Mouse (Mus musculus): Measurements from ENCODE around the gene Atxn1.

Atxn1 gene

GRCm38 (mm10) chr13:45816670-45817069 is 148.1 kb downstream of the Atxn1 start:
- no peak for DNase-seq

GRCm38 (mm10) chr13:45809777-45810410 is 154.9 kb downstream of the Atxn1 start:
- DNase-seq, result no peak

DNA sequence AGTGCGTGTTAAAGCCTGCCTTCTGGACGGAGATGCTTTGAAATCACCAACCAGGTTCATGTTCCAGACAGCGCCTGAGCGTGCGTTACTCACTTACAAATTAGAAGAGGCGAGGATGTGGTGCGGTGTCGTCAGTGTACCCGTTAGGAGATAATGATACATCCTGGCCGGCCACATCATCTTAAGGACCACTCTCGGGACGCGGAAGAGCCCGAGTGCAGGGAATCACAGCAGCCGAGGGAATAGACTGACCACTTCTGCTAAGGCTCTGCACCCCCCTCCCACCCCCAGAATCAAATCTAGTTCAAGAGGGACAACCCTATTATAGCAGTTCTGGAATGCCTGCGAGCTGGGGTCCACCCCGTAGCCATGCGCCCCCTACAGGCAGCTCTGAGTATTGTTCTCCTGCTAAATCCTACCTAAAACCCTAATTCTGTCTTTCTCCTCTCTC is 157.2 kb downstream of the Atxn1 start:
- DNase-seq, result peak; percentile 38

DNA sequence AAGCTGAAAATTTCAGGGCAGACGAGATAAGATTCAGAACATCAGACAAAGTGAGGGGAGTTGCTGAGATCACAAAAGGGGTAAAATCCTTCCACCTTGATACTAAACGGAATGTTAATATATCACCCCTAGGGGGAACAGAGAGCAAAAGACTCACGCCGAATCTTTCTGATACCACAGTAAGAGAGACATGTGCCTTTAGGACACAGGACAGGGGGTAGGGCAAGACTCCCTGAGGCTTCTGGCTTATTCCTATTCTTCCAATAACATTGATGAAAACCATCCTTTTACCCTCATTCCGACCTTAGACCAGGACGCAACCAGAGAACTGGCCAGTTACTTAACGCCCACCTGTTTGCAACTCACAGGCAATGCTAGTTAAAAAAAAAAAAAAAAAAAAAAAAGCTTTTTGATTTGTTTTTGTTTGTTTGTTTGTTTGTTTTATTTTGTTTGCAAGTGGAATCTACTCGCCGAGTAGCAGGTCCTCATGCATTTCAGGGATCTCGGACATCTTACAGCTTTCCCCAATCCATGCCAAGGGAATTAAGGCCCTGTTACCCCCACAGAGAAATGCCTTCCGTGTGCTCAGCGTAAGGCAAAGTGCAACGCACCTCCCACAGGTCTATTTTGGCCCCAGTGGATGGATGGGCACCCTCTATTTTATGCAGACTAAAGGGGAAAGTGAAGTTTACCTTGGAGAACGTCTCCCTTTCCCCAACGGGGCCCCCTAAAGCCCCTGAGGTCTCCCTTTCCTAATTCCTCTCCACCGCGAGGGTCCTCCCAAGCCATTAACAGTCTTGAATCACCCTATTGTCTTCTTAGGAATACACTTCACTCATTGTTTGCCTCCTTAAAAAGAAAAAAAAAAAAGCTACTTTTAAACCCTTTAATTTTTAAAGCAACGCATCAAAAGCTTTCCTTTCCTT is 157.9 kb downstream of the Atxn1 start:
- DNase-seq, result no peak

GRCm38 (mm10) chr13:45805915-45806599 is 158.8 kb downstream of the Atxn1 start:
- DNase-seq, result no peak

DNA sequence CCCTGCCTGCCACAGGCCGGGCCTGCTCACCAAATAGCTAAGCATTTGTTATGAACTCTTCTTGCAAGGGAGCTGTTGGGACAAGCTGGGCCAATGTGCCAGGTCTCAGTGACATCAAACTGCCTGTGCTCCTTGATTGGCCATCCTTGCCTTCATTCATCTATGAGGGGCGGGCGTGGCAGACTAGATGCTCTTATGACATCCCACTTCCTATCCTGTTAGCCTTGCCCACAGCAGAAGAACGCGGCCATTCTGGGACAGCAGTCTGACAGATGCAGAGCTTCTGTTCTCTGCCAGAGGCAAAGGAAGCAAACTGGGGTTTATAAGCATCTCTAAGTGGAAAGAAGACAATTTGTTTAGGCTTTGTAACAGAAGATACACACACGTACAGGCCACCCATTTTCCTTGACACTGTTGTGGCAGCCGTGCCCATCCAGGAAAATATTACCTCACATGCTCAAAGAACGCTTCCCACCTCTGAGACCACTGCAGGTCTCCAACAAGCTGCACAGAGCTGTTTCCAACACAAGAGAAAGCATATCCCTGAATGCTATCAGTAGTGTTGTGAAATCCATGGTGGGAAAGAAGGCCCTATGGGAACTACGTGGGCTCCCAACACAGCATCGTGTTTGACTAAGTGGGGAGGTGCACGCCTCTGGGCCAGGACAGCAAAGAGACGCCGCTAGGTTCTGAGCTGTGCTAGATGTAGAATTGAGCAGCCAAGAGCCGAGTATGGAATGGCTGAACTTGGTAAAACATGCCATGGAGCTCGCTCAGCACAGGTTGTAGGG is 162.0 kb downstream of the Atxn1 start:
- no peak for DNase-seq

DNA sequence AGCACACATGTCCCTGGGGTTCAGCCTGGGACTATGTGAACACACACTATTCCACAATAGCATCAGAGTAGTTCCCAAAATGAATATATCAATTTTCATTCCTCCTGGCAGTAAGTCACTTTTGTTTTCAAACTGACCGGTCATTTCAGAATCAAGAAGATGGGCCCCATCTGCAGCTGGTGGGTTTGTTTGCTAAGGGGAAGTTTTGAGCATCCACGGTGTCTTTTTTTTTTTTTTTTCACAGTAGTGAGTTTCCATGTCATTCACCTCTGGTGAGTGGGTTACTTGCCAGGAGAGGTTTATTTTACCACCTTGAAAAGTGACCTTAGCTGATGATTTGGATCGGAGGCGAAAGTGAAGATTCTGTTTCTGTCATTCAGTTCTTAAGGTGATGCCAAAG is 166.6 kb downstream of the Atxn1 start:
- DNase-seq, result no peak

GRCm38 (mm10) chr13:45797696-45798095 is 167.1 kb downstream of the Atxn1 start:
- DNase-seq, result no peak

GRCm38 (mm10) chr13:45796286-45796685 is 168.5 kb downstream of the Atxn1 start:
- DNase-seq, result no peak

DNA sequence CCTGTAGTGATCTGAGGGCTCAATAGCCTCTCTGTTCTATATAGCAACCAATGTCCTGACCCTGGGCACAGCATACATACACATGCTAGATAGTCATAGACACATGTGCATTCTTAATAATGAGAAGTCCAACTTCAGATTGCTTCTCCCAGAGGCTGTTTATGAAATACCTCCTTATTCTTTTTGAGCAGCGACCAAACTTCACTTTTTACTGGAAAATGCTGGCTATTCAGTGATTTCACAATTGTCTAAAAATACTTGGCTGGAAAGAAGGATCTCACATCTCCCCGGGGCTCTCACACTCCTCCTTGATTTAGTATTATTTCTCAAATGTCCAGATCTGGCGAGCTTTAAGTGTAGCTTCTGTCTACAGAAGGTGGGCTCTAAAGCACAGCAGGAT is 171.0 kb downstream of the Atxn1 start:
- no peak for DNase-seq

DNA sequence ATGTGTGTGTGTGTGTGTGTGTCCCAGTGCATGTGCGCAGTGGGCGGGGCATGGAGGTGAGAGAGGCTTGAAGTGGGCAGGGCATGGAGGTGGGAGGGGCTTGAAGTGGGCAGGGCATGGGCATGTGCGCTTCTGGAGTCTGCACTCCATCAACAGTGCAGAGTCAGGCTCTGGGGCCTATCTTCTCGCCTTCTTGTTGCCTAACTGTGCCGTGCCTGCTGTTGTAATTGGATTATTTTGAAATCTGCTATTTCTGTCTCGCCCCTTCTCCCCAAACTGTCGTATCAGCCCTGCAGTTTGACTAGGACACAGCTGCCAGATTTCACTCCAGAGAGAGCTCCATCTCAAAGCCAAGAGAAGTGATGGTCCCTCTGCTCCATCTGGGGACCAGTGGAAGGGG is 178.4 kb downstream of the Atxn1 start:
- no peak for DNase-seq

GRCm38 (mm10) chr13:45783681-45784080 is 181.1 kb downstream of the Atxn1 start:
- DNase-seq, result no peak

DNA sequence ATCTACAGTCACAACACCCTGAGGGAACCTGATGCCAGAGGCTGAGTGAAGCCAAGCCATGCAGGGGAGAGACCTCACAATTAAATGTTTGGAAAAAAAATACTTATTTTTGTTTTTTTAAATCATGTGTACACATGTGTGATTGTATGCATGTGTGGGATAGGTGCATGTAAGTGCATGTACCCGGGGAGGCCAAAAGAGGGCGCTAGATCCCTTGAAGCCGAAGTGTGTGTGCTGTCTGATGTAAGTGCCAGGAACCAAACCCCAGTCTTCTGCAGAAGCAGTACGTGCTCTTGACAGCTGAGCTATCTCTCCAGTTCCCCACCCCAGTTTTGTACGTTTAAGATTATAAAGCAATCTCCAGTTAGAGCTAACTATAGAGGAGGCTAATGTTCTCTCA is 186.1 kb downstream of the Atxn1 start:
- no peak for DNase-seq

DNA sequence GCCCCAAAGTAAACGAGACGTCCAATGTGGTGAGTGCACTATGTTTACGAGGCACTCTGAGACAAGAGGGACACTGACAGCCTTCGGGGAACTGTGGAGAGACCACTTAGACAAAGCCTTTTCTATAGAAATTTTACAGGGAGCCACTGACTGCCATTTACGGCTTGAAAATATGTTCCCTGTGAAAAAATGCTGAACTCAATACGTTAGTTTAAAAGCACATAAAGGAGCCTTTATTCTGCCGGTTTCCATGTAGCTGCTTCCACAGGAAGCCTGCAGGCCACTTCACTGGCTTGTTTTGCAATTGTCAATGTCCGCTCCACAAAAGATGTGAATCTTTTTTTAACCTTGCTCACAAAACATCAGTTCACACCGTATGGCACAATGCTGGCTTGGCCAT is 186.6 kb downstream of the Atxn1 start:
- no peak for DNase-seq

GRCm38 (mm10) chr13:45775516-45775915 is 189.3 kb downstream of the Atxn1 start:
- no peak for DNase-seq

- DNase-seq, result no peak
These were observed 191.2 kb downstream of the Atxn1 start for GRCm38 (mm10) chr13:45773381-45774168.

GRCm38 (mm10) chr13:45769757-45770156 is 195.1 kb downstream of the Atxn1 start:
- DNase-seq, result no peak

GRCm38 (mm10) chr13:45768250-45768649 is 196.6 kb downstream of the Atxn1 start:
- no peak for DNase-seq

GRCm38 (mm10) chr13:45764354-45764753 is 200.5 kb downstream of the Atxn1 start:
- no peak for DNase-seq

DNA sequence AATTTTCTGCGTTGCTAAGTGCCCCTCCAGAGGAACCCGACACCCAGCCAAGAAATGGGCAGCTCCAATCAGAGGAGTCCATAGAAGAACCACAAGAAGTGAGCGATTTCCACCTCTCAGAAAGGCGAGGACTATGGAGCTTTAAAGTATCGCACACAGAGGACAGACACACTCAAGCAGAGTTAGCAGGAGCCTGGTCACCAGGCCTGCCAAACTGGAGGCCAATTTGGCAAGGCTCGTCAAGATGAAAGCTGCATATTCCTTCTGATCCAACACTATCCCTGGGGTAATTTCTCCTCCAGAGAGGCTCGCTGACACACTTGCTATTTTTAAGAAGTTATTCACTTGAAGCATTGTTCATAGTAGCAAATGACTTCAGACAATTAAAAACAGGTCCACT is 202.5 kb downstream of the Atxn1 start:
- peak; percentile 44 for DNase-seq

- no peak for DNase-seq
These were observed 210.3 kb downstream of the Atxn1 start for GRCm38 (mm10) chr13:45754483-45754882.

DNA sequence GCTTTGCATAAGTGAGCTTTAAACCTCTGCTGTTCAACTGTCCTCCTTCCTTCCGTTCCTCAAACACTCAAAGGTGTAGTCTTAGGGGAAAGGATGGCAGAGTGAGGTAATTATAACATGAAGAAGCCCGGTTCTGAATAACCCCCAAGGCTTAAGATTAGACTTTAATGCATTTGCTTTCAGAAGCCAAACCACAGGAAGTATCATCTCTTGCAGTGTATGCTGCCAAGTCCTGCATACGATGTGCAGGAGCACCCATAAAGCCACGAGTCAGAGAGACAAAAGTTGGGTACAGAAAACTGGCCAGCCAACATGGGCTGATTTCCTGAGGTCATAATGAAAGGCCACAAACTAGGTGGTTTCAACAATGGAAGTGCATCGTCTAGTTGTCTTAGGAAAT is 212.3 kb downstream of the Atxn1 start:
- DNase-seq, result no peak
